Mouse (Mus musculus): ENCODE data around the gene Olfr1211. TPM values are rescaled to one million over a fixed set of nuclear protein-coding genes. Genes with fewer than 3 reads are reported as not detected.

Olfr1211 gene
- total RNA-seq (2014; rRNA removed): not detected in 2 replicates
- not detected in 2 replicates for polyA plus RNA-seq (2015; fragmentation: Nextera tagmentation; extraction: Ambion mirVana)

DNA sequence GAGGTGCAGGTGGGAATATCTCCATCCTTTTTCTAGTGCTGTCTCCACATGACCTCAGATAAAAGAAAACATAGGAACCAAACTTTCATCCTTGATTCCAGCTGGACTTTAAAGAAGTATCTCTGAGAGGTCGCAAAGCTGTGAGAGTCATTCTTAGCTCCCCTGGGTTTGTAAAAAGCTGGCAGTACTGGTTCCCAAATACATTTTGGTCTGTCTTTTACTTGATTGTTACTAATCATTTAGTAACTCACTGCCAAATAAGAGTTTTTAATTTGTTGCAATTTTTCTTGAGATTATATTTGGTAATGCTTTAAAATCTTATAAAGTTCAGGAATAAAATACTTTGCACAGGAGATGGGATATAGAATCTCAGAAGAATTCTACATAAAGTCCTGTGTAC is at the start of gene Olfr1211:
Gene Olfr1211 (minus strand): TSS at position 101 of the 400 bp plus-strand sequence.
- no peak for ATAC-seq
- H3K36me3 ChIP-seq (ENCODE audit: insufficient read depth): no peaks in the 10 kb centered on the region
- H3K4me2 ChIP-seq (ENCODE audit: low read depth): no peak within 1 kb of the TSS
- H3K9me3 ChIP-seq (ENCODE audit: low read length): no peaks in the 10 kb centered on the region
- H3K9ac ChIP-seq: no peak within 1 kb of the TSS
- no peaks in the 10 kb centered on the region for H3K4me1 ChIP-seq (ENCODE audit: insufficient read depth)
- DNase-seq: no peak
- H3K4me3 ChIP-seq (ENCODE audit: low read depth, low read length): no peak within 1 kb of the TSS
- no peaks in the 10 kb centered on the region for H3K27me3 ChIP-seq (ENCODE audit: insufficient read depth, low read length)
- no peak within 1 kb of the TSS for H3K27ac ChIP-seq (ENCODE audit: low read depth, low read length)
- TF ChIP-seq CTCF (IDR thresholded peaks at IDR 0.05; ENCODE audit: low read depth): no peak
- whole genome bisulfite sequencing: 84% methylated on average over 1 of the region's 1 CpGs

DNA sequence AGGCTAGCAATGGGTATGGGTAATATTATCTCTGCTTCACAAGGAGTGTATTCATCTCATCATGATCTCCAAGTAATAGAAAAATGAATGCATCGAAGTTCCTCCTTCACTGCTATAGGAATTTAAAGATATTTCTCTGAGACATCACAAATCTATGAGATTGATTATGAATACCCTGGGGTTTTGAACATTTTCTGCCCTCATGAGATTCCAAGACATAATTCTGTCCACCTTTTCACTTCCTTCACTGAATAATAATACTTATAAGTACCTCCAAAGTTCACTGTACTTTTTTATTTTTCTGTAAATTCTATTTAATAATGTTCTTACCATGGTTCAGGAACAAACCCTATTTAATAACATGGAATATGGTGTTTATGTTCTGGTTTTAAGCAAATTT is 42.3 kb upstream of the Olfr1211 start, which contains the start of gene Gm13762:
Gene Gm13762 (minus strand): TSS at position 101 of the 400 bp plus-strand sequence.
- ATAC-seq: no peak
- H3K9ac ChIP-seq: no peak within 1 kb of the TSS
- no peak for DNase-seq
- no peaks in the 10 kb centered on the region for H3K4me1 ChIP-seq (ENCODE audit: insufficient read depth)
- H3K36me3 ChIP-seq (ENCODE audit: insufficient read depth): no peaks in the 10 kb centered on the region
- no peaks in the 10 kb centered on the region for H3K27me3 ChIP-seq (ENCODE audit: insufficient read depth, low read length)
- no peaks in the 10 kb centered on the region for H3K9me3 ChIP-seq (ENCODE audit: low read length)
- WGBS: 88% methylated on average over 1 of the region's 1 CpGs
- no peak within 1 kb of the TSS for H3K4me3 ChIP-seq (ENCODE audit: low read depth, low read length)
- no peak for TF ChIP-seq CTCF (IDR thresholded peaks at IDR 0.05; ENCODE audit: low read depth)
- no peak within 1 kb of the TSS for H3K4me2 ChIP-seq (ENCODE audit: low read depth)
- H3K27ac ChIP-seq (ENCODE audit: low read depth, low read length): no peak within 1 kb of the TSS

DNA sequence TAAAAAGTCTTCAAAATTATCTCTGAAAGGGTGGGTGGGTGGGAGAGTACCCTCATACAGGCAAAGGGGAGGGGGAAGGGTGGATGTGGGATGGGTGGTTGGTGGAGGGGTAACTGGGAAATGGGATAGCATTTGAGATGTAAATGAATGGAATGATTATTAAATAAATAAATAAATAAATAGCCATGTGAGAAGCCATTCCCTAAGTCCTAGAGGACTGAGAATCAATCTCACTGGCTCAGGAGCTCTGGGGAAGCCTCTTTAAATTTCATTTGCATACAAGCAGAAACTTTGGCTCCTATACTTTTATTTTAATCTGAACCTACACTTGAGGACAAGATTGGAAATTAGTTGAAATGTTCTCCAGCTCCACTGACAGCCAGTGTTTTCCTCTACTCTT is 15.8 kb upstream of the Olfr1211 start, which contains the start of gene Olfr1212:
Gene Olfr1212 (plus strand): TSS at position 301 of the 400 bp plus-strand sequence.
- H3K9ac ChIP-seq: no peak within 1 kb of the TSS
- no peak within 1 kb of the TSS for H3K27ac ChIP-seq (ENCODE audit: low read depth, low read length)
- H3K4me3 ChIP-seq (ENCODE audit: low read depth, low read length): no peak within 1 kb of the TSS
- ATAC-seq: no peak
- H3K27me3 ChIP-seq (ENCODE audit: insufficient read depth, low read length): no peaks in the 10 kb centered on the region
- H3K9me3 ChIP-seq (ENCODE audit: low read length): no peaks in the 10 kb centered on the region
- no peaks in the 10 kb centered on the region for H3K36me3 ChIP-seq (ENCODE audit: insufficient read depth)
- H3K4me1 ChIP-seq (ENCODE audit: insufficient read depth): no peaks in the 10 kb centered on the region
- DNase-seq: no peak
- no peak within 1 kb of the TSS for H3K4me2 ChIP-seq (ENCODE audit: low read depth)
- no peak for TF ChIP-seq CTCF (IDR thresholded peaks at IDR 0.05; ENCODE audit: low read depth)

DNA sequence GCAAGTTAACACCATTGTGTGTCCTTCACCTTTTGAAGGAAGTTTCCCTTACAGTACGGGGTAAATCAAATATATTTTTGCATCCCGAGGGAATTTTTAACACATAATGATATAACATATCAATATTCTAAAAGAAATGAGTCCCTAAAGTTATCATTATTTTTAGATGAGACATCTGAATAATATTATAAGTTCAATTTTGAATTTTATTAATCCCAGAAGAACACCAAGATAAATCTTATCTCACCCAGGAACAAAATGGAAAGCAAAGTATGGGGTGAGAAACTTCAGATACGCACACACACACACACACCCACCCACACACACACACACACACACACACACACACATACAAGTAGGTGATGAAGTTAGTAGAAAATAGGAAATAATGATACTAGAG is 22.9 kb downstream of the Olfr1211 start, which contains the start of gene Olfr1209:
Gene Olfr1209 (minus strand): TSS at position 101 of the 400 bp plus-strand sequence.
- H3K9ac ChIP-seq: no peak within 1 kb of the TSS
- WGBS: 97% methylated on average over 3 of the region's 3 CpGs

DNA sequence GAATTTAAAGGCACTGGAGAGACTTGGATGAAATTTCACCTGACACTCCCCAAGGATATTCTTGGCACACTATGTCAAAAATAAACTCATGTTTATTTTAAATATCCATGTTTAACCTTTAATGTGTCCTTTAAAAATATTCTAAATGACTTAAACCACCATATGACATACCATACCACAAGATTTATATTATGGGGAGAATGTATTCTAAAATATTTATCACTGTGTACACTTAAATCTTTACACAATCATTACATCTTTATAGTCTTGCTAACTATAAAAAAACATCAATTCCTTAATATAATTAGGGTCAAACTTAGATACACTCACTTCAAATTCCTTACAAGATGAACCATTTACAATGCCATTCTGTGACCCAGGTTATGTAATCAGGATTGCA is 35.7 kb downstream of the Olfr1211 start, which contains the start of gene Olfr1208:
Gene Olfr1208 (minus strand): TSS at position 101 of the 400 bp plus-strand sequence.
- no peak within 1 kb of the TSS for H3K27ac ChIP-seq (ENCODE audit: low read depth, low read length)
- ATAC-seq (no peak), DNase-seq (no peak)
- H3K4me3 ChIP-seq (ENCODE audit: low read depth, low read length): no peak within 1 kb of the TSS
- no peaks in the 10 kb centered on the region for H3K27me3 ChIP-seq (ENCODE audit: insufficient read depth, low read length)
- H3K9ac ChIP-seq: no peak within 1 kb of the TSS
- no peaks in the 10 kb centered on the region for H3K4me1 ChIP-seq (ENCODE audit: insufficient read depth)
- no peak for TF ChIP-seq CTCF (IDR thresholded peaks at IDR 0.05; ENCODE audit: low read depth)
- no peaks in the 10 kb centered on the region for H3K36me3 ChIP-seq (ENCODE audit: insufficient read depth)
- no peaks in the 10 kb centered on the region for H3K9me3 ChIP-seq (ENCODE audit: low read length)
- H3K4me2 ChIP-seq (ENCODE audit: low read depth): no peak within 1 kb of the TSS

More for the DNA sequence above, 22.9 kb downstream of the Olfr1211 start, which contains the start of gene Olfr1209:
- no peak within 1 kb of the TSS for H3K4me3 ChIP-seq (ENCODE audit: low read depth, low read length)
- no peaks in the 10 kb centered on the region for H3K27me3 ChIP-seq (ENCODE audit: insufficient read depth, low read length)
- H3K9me3 ChIP-seq (ENCODE audit: low read length): no peaks in the 10 kb centered on the region
- no peak for TF ChIP-seq CTCF (IDR thresholded peaks at IDR 0.05; ENCODE audit: low read depth)
- no peak for DNase-seq
- no peak within 1 kb of the TSS for H3K4me2 ChIP-seq (ENCODE audit: low read depth)
- no peak for ATAC-seq
- H3K36me3 ChIP-seq (ENCODE audit: insufficient read depth): no peaks in the 10 kb centered on the region
- H3K27ac ChIP-seq (ENCODE audit: low read depth, low read length): no peak within 1 kb of the TSS
- no peaks in the 10 kb centered on the region for H3K4me1 ChIP-seq (ENCODE audit: insufficient read depth)

Other genes with a start within 250 kb of the Olfr1211 start
- not detected in 2 replicates for gene Olfr1195, start 248.9 kb downstream of the Olfr1211 start, total RNA-seq (2014; rRNA removed)
- gene Olfr1195, start 248.9 kb downstream of the Olfr1211 start, polyA plus RNA-seq (2015; fragmentation: Nextera tagmentation; extraction: Ambion mirVana): not detected in 2 replicates
- gene Olfr1196, start 233.5 kb downstream of the Olfr1211 start, total RNA-seq (2014; rRNA removed): not detected in 2 replicates
- not detected in 2 replicates for gene Olfr1196, start 233.5 kb downstream of the Olfr1211 start, polyA plus RNA-seq (2015; fragmentation: Nextera tagmentation; extraction: Ambion mirVana)
- not detected in 2 replicates for gene Olfr1197, start 205.7 kb downstream of the Olfr1211 start, total RNA-seq (2014; rRNA removed)
- gene Olfr1197, start 205.7 kb downstream of the Olfr1211 start, polyA plus RNA-seq (2015; fragmentation: Nextera tagmentation; extraction: Ambion mirVana): not detected in 2 replicates
- gene Olfr1198, start 186.7 kb downstream of the Olfr1211 start, total RNA-seq (2014; rRNA removed): not detected in 2 replicates
- gene Olfr1198, start 186.7 kb downstream of the Olfr1211 start, polyA plus RNA-seq (2015; fragmentation: Nextera tagmentation; extraction: Ambion mirVana): not detected in 2 replicates
- not detected in 2 replicates for gene Olfr1199, start 177.6 kb downstream of the Olfr1211 start, total RNA-seq (2014; rRNA removed)
- not detected in 2 replicates for gene Olfr1199, start 177.6 kb downstream of the Olfr1211 start, polyA plus RNA-seq (2015; fragmentation: Nextera tagmentation; extraction: Ambion mirVana)
- gene Olfr1200, start 167.6 kb downstream of the Olfr1211 start, total RNA-seq (2014; rRNA removed): not detected in 2 replicates
- not detected in 2 replicates for gene Olfr1200, start 167.6 kb downstream of the Olfr1211 start, polyA plus RNA-seq (2015; fragmentation: Nextera tagmentation; extraction: Ambion mirVana)
- gene Olfr1201, start 145.1 kb downstream of the Olfr1211 start, total RNA-seq (2014; rRNA removed): not detected in 2 replicates
- gene Olfr1201, start 145.1 kb downstream of the Olfr1211 start, polyA plus RNA-seq (2015; fragmentation: Nextera tagmentation; extraction: Ambion mirVana): not detected in 2 replicates
- not detected in 2 replicates for gene Olfr1202, start 123.6 kb downstream of the Olfr1211 start, total RNA-seq (2014; rRNA removed)
- not detected in 2 replicates for gene Olfr1202, start 123.6 kb downstream of the Olfr1211 start, polyA plus RNA-seq (2015; fragmentation: Nextera tagmentation; extraction: Ambion mirVana)
- not detected in 2 replicates for gene Olfr1205, start 108.4 kb downstream of the Olfr1211 start, total RNA-seq (2014; rRNA removed)
- gene Olfr1205, start 108.4 kb downstream of the Olfr1211 start, polyA plus RNA-seq (2015; fragmentation: Nextera tagmentation; extraction: Ambion mirVana): not detected in 2 replicates
- not detected in 2 replicates for gene Olfr1204, start 88.8 kb downstream of the Olfr1211 start, total RNA-seq (2014; rRNA removed)
- not detected in 2 replicates for gene Olfr1204, start 88.8 kb downstream of the Olfr1211 start, polyA plus RNA-seq (2015; fragmentation: Nextera tagmentation; extraction: Ambion mirVana)
- not detected in 2 replicates for gene Olfr1206, start 74.9 kb downstream of the Olfr1211 start, total RNA-seq (2014; rRNA removed)
- not detected in 2 replicates for gene Olfr1206, start 74.9 kb downstream of the Olfr1211 start, polyA plus RNA-seq (2015; fragmentation: Nextera tagmentation; extraction: Ambion mirVana)
- gene Olfr1208, start 35.8 kb downstream of the Olfr1211 start, total RNA-seq (2014; rRNA removed): not detected in 2 replicates
- gene Olfr1208, start 35.8 kb downstream of the Olfr1211 start, polyA plus RNA-seq (2015; fragmentation: Nextera tagmentation; extraction: Ambion mirVana): not detected in 2 replicates
- gene Olfr1209, start 23.0 kb downstream of the Olfr1211 start, total RNA-seq (2014; rRNA removed): not detected in 2 replicates
- not detected in 2 replicates for gene Olfr1209, start 23.0 kb downstream of the Olfr1211 start, polyA plus RNA-seq (2015; fragmentation: Nextera tagmentation; extraction: Ambion mirVana)
- gene Olfr1212, start 15.9 kb upstream of the Olfr1211 start, total RNA-seq (2014; rRNA removed): not detected in 2 replicates
- gene Olfr1212, start 15.9 kb upstream of the Olfr1211 start, polyA plus RNA-seq (2015; fragmentation: Nextera tagmentation; extraction: Ambion mirVana): not detected in 2 replicates
- gene Gm13762, start 42.2 kb upstream of the Olfr1211 start, total RNA-seq (2014; rRNA removed): not detected in 2 replicates
- not detected in 2 replicates for gene Gm13762, start 42.2 kb upstream of the Olfr1211 start, polyA plus RNA-seq (2015; fragmentation: Nextera tagmentation; extraction: Ambion mirVana)
- not detected in 2 replicates for gene Olfr1214, start 54.5 kb upstream of the Olfr1211 start, total RNA-seq (2014; rRNA removed)
- not detected in 2 replicates for gene Olfr1214, start 54.5 kb upstream of the Olfr1211 start, polyA plus RNA-seq (2015; fragmentation: Nextera tagmentation; extraction: Ambion mirVana)
- not detected in 2 replicates for gene Olfr1215, start 68.9 kb upstream of the Olfr1211 start, total RNA-seq (2014; rRNA removed)
- not detected in 2 replicates for gene Olfr1215, start 68.9 kb upstream of the Olfr1211 start, polyA plus RNA-seq (2015; fragmentation: Nextera tagmentation; extraction: Ambion mirVana)
- gene Olfr1216, start 80.2 kb upstream of the Olfr1211 start, total RNA-seq (2014; rRNA removed): not detected in 2 replicates
- gene Olfr1216, start 80.2 kb upstream of the Olfr1211 start, polyA plus RNA-seq (2015; fragmentation: Nextera tagmentation; extraction: Ambion mirVana): not detected in 2 replicates
- not detected in 2 replicates for gene Olfr1217, start 94.0 kb upstream of the Olfr1211 start, total RNA-seq (2014; rRNA removed)
- not detected in 2 replicates for gene Olfr1217, start 94.0 kb upstream of the Olfr1211 start, polyA plus RNA-seq (2015; fragmentation: Nextera tagmentation; extraction: Ambion mirVana)
- gene Olfr1218, start 123.1 kb upstream of the Olfr1211 start, total RNA-seq (2014; rRNA removed): not detected in 2 replicates
- gene Olfr1218, start 123.1 kb upstream of the Olfr1211 start, polyA plus RNA-seq (2015; fragmentation: Nextera tagmentation; extraction: Ambion mirVana): not detected in 2 replicates
- gene Olfr1219, start 145.4 kb upstream of the Olfr1211 start, total RNA-seq (2014; rRNA removed): not detected in 2 replicates
- not detected in 2 replicates for gene Olfr1219, start 145.4 kb upstream of the Olfr1211 start, polyA plus RNA-seq (2015; fragmentation: Nextera tagmentation; extraction: Ambion mirVana)
- not detected in 2 replicates for gene Olfr1220, start 168.7 kb upstream of the Olfr1211 start, total RNA-seq (2014; rRNA removed)
- not detected in 2 replicates for gene Olfr1220, start 168.7 kb upstream of the Olfr1211 start, polyA plus RNA-seq (2015; fragmentation: Nextera tagmentation; extraction: Ambion mirVana)
- not detected in 2 replicates for gene Olfr1221, start 179.2 kb upstream of the Olfr1211 start, total RNA-seq (2014; rRNA removed)
- not detected in 2 replicates for gene Olfr1221, start 179.2 kb upstream of the Olfr1211 start, polyA plus RNA-seq (2015; fragmentation: Nextera tagmentation; extraction: Ambion mirVana)
- gene Olfr1222, start 194.9 kb upstream of the Olfr1211 start, total RNA-seq (2014; rRNA removed): not detected in 2 replicates
- gene Olfr1222, start 194.9 kb upstream of the Olfr1211 start, polyA plus RNA-seq (2015; fragmentation: Nextera tagmentation; extraction: Ambion mirVana): not detected in 2 replicates
- not detected in 2 replicates for gene Olfr1223, start 213.4 kb upstream of the Olfr1211 start, total RNA-seq (2014; rRNA removed)
- not detected in 2 replicates for gene Olfr1223, start 213.4 kb upstream of the Olfr1211 start, polyA plus RNA-seq (2015; fragmentation: Nextera tagmentation; extraction: Ambion mirVana)
- not detected in 2 replicates for gene Olfr1224-ps1, start 226.0 kb upstream of the Olfr1211 start, total RNA-seq (2014; rRNA removed)
- not detected in 2 replicates for gene Olfr1224-ps1, start 226.0 kb upstream of the Olfr1211 start, polyA plus RNA-seq (2015; fragmentation: Nextera tagmentation; extraction: Ambion mirVana)
- not detected in 2 replicates for gene Olfr1225, start 236.6 kb upstream of the Olfr1211 start, total RNA-seq (2014; rRNA removed)
- gene Olfr1225, start 236.6 kb upstream of the Olfr1211 start, polyA plus RNA-seq (2015; fragmentation: Nextera tagmentation; extraction: Ambion mirVana): not detected in 2 replicates

Measured in forebrain, postnatal 0 days (tissue).